Mouse (Mus musculus) CD4-positive naive resting alpha-beta T cell, adult 76 days (primary cell): ENCODE data around the gene Thumpd2. TPM values are rescaled to one million over a fixed set of nuclear protein-coding genes. Genes with fewer than 3 reads are reported as not detected.

Experiments
- total RNA-seq: library from RNA; stranded (reverse); gene quantifications from one replicate; pipeline ENCODE4 v1.2.4, GENCODE M21; 2023

Gene Thumpd2
- total RNA-seq, result 11.4 TPM

DNA sequence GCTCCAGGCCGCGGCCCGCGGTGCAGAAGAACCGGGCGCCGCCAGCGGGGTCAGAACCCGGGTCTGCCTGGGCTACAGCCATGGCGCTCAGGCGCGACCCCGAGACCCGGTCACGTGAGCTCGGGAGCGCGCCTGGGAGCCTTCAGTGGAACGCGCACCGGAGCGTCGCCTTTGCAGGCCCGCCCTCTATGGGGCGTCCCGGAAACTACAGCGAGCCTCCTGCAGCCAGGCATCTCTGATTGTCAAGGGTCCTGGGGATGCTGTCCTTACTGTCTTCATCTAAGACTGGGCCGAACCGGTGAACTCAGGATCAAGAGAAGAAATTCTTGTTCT, at the start of gene Thumpd2:
Gene Thumpd2, minus strand, starts transcription at position 104 of the 333 bp plus-strand sequence.

Other genes with a start within 250 kb of the Thumpd2 start
- not detected for gene Tmem178, start 120.5 kb downstream of the Thumpd2 start, total RNA-seq